Mouse (Mus musculus) neural tube, embryonic 12.5 days (tissue): ENCODE results near the gene Adar. TPM values are rescaled to one million over a fixed set of nuclear protein-coding genes. Genes with fewer than 3 reads are reported as not detected.

Source experiments
- ATAC-seq: fragments of 200-750 bp; cut with Nextera tagmentation; 2 replicates; pipeline ENCODE4 v1.8.0; 2017; ENCODE audit warnings: low read depth, mild to moderate bottlenecking, moderate TSS enrichment, moderate library complexity; ENCODE audit not compliant: low FRiP score
- H3K27ac ChIP-seq: fragments of 300-500 bp; sonication (generic); 2 replicates; pipeline ENCODE4 v1.5.1; 2016
- H3K27me3 ChIP-seq: fragments of 300-500 bp; sonication (generic); replicated peaks from 2 replicates; pipeline ENCODE4 v1.6.1; 2016; ENCODE audit warnings: mild to moderate bottlenecking
- H3K36me3 ChIP-seq: fragments of 300-500 bp; sonication (generic); 2 replicates; pipeline ENCODE4 v1.6.1; 2016; ENCODE audit warnings: mild to moderate bottlenecking
- H3K4me1 ChIP-seq: fragments of 300-500 bp; sonication (generic); 2 replicates; pipeline ENCODE4 v1.6.1; 2016
- H3K4me2 ChIP-seq: fragments of 300-500 bp; sonication (generic); replicated peaks from 2 replicates; pipeline ENCODE4 v1.6.1; 2016; ENCODE audit warnings: mild to moderate bottlenecking
- H3K4me3 ChIP-seq: fragments of 300-500 bp; sonication (generic); 2 replicates; pipeline ENCODE4 v1.5.1; 2016
- H3K9ac ChIP-seq: fragments of 300-500 bp; sonication (generic); 2 replicates; pipeline ENCODE4 v1.6.1; 2016; ENCODE audit warnings: mild to moderate bottlenecking
- H3K9me3 ChIP-seq: fragments of 300-500 bp; sonication (generic); 2 replicates; pipeline ENCODE4 v1.6.1; 2016; ENCODE audit warnings: mild to moderate bottlenecking
- WGBS: fragments of 180-500 bp; shearing (Covaris S2); methylation state at CpG from one replicate; pipeline ENCODE4 v1.1.7; 2016; 5-methylcytosine and 5-hydroxymethylcytosine counted together
- polyA plus RNA-seq: library from polyadenylated mRNA; unstranded; fragments of >200 nt; fragmentation: Nextera tagmentation; extraction: Ambion mirVana; gene quantifications from 2 replicates; pipeline ENCODE4 v1.2.1, GENCODE M21; 2016

Adar gene
- polyA plus RNA-seq = 17.8 and 21.7 TPM in 2 replicates

GRCm38 (mm10) chr3:89714359-89715206 lies at the start of gene Adar:
TSS of gene Adar (plus strand) at chr3:89715022.
- Histone ChIP-seq H3K4me3 (peak within 1 kb of the TSS; percentile 96), H3K27me3 (no peaks in the 10 kb centered on the region)
- 6% methylated on average over 28 of the region's 28 CpGs for WGBS

GRCm38 (mm10) chr3:89667131-89667530 lies 47.7 kb upstream of the Adar start:
- Histone ChIP-seq H3K9ac (no peak overlapping the region), H3K27ac (no peak overlapping the region), H3K4me2 (no peak overlapping the region), H3K27me3 (no peaks in the 10 kb centered on the region), H3K9me3 (no peaks in the 10 kb centered on the region), H3K36me3 (no peaks in the 10 kb centered on the region), H3K4me3 (no peak overlapping the region), H3K4me1 (peaks cover 21% of the 10 kb centered on the region)
- no peak for ATAC-seq
- 37% methylated on average over 11 of the region's 11 CpGs for WGBS

More at GRCm38 (mm10) chr3:89714359-89715206, at the start of gene Adar:
- Histone ChIP-seq H3K36me3 (no peaks in the 10 kb centered on the region), H3K9ac (peak within 1 kb of the TSS; percentile 94), H3K27ac (peak within 1 kb of the TSS; percentile 74), H3K9me3 (no peaks in the 10 kb centered on the region), H3K4me2 (peak within 1 kb of the TSS; percentile 85), H3K4me1 (peaks cover 14% of the 10 kb centered on the region; the same call in 1 of the 2 replicates)
- peak; percentile 87 for ATAC-seq

DNA sequence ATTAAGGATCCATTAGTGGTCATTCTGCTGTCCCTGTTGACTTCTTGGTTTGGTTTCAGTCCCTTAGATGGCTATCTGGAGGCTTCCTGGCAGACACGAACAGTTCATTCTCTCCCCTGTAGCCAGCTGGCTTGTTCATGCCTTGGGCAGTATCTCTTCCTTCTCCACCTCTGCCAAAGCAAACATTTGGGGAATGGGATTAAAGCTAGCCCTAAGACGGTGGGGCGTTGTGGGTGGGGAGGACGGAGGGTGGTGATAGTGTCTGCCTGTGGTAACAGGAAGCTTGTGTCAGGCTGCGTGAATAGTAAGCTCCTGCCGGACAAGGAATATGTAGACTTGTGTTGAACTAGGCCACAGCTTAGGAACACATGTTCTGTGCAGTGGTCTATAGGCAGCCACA lies 43.5 kb upstream of the Adar start:
- peaks cover 4% of the 10 kb centered on the region; the same call in 1 of the 2 replicates for H3K4me1 ChIP-seq
- no peaks in the 10 kb centered on the region for H3K36me3 ChIP-seq
- H3K4me3 ChIP-seq = no peak overlapping the region
- no peak overlapping the region for H3K27ac ChIP-seq
- no peak for ATAC-seq
- no peak overlapping the region for H3K9ac ChIP-seq
- WGBS = 82% methylated on average over 6 of the region's 6 CpGs
- no peaks in the 10 kb centered on the region for H3K27me3 ChIP-seq
- no peaks in the 10 kb centered on the region for H3K9me3 ChIP-seq
- H3K4me2 ChIP-seq = no peak overlapping the region

- Histone ChIP-seq H3K4me2 (no peak overlapping the region), H3K4me3 (no peak overlapping the region)
- ATAC-seq = no peak
These were observed 42.1 kb upstream of the Adar start for GRCm38 (mm10) chr3:89672573-89673317.

DNA sequence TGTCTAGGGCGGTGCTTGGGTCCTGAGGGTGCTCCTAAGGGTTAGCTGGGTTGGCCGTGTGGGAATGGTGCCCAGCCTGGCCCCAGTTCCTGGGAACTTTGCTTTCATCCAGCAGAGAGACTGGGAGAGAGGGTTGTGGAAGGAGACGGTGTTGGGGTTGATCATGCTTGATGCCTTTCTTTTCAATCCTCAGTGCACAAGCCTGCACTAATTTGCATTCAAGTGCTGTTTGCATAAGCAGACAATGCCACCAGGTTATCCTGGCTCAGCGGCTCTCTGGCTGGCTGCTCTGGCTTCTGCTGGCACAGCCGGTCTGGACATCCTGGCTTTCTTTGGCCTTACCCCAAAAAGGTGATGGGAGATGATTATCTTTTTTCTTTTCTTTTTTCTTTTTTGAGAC lies 37.2 kb upstream of the Adar start:
- no peak for ATAC-seq
- no peak overlapping the region for H3K4me3 ChIP-seq
- no peak overlapping the region for H3K27ac ChIP-seq
- H3K27me3 ChIP-seq = 0 out of 2 replicates have a peak, but pooled peaks cover 6% of the 10 kb centered on the region
- no peaks in the 10 kb centered on the region; the same call in 1 of the 2 replicates for H3K4me1 ChIP-seq
- WGBS = 52% methylated on average over 5 of the region's 5 CpGs
- no peaks in the 10 kb centered on the region for H3K9me3 ChIP-seq
- H3K4me2 ChIP-seq = no peak overlapping the region
- H3K9ac ChIP-seq = no peak overlapping the region
- H3K36me3 ChIP-seq = no peaks in the 10 kb centered on the region

More at GRCm38 (mm10) chr3:89672573-89673317, 42.1 kb upstream of the Adar start:
- no peaks in the 10 kb centered on the region for H3K27me3 ChIP-seq
- H3K36me3 ChIP-seq = no peaks in the 10 kb centered on the region
- H3K27ac ChIP-seq = no peak overlapping the region
- H3K9ac ChIP-seq = no peak overlapping the region
- no peaks in the 10 kb centered on the region for H3K9me3 ChIP-seq
- 88% methylated on average over 12 of the region's 12 CpGs for WGBS
- H3K4me1 ChIP-seq = no peaks in the 10 kb centered on the region

DNA sequence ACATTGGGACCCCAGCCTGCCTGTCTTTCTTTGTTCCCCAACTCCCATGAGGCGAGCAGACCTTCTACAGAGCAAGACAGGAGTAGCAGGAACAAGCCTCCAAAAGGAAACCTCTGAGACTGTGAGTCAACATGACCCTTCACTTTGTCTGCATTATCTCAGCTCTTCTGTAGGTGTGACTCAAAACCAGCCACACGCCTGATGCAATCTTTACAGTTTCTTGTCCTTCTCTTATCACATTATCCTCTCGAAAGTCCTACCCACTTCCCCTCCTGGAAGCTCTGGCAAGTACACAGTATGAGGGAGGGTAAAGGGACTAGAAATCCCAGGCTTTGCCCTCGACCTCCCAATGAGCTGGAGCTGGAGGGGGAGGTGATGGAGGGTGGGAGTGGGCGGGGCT lies 28.8 kb upstream of the Adar start:
- Histone ChIP-seq H3K36me3 (no peaks in the 10 kb centered on the region), H3K4me2 (no peak overlapping the region), H3K4me3 (no peak overlapping the region), H3K27me3 (0 out of 2 replicates have a peak, but pooled peaks cover 6% of the 10 kb centered on the region), H3K4me1 (no peaks in the 10 kb centered on the region; the same call in 1 of the 2 replicates), H3K9me3 (no peaks in the 10 kb centered on the region), H3K9ac (no peak overlapping the region), H3K27ac (no peak overlapping the region)
- 52% methylated on average over 5 of the region's 5 CpGs for WGBS
- ATAC-seq = no peak

- WGBS = 6% methylated on average over 25 of the region's 25 CpGs
- peak overlapping the region; percentile 48 for H3K4me3 ChIP-seq
These were observed 25.9 kb upstream of the Adar start for GRCm38 (mm10) chr3:89688694-89689581.

GRCm38 (mm10) chr3:89691776-89692175 lies 23.0 kb upstream of the Adar start:
- Histone ChIP-seq H3K4me2 (no peak overlapping the region), H3K36me3 (no peaks in the 10 kb centered on the region), H3K4me3 (no peak overlapping the region), H3K27me3 (no peaks in the 10 kb centered on the region), H3K27ac (no peak overlapping the region), H3K9ac (no peak overlapping the region), H3K9me3 (peaks cover 11% of the 10 kb centered on the region; the same call in 1 of the 2 replicates), H3K4me1 (no peaks in the 10 kb centered on the region)
- WGBS = 77% methylated on average over 9 of the region's 9 CpGs
- ATAC-seq = no peak

More at GRCm38 (mm10) chr3:89688694-89689581, 25.9 kb upstream of the Adar start:
- Histone ChIP-seq H3K27me3 (no peaks in the 10 kb centered on the region), H3K9ac (peak overlapping the region; percentile 67), H3K9me3 (peaks cover 10% of the 10 kb centered on the region; the same call in 1 of the 2 replicates), H3K4me1 (no peaks in the 10 kb centered on the region), H3K36me3 (no peaks in the 10 kb centered on the region), H3K27ac (no peak overlapping the region), H3K4me2 (peak overlapping the region; percentile 72)
- peak; percentile 84 for ATAC-seq

GRCm38 (mm10) chr3:89696152-89696821 lies 18.5 kb upstream of the Adar start:
- no peak overlapping the region for H3K4me3 ChIP-seq
- ATAC-seq = no peak
- no peaks in the 10 kb centered on the region; the same call in 1 of the 2 replicates for H3K4me1 ChIP-seq
- H3K36me3 ChIP-seq = no peaks in the 10 kb centered on the region
- H3K27ac ChIP-seq = no peak overlapping the region
- no peak overlapping the region for H3K4me2 ChIP-seq
- H3K27me3 ChIP-seq = no peaks in the 10 kb centered on the region
- H3K9me3 ChIP-seq = peaks cover 11% of the 10 kb centered on the region; the same call in 1 of the 2 replicates
- no peak overlapping the region for H3K9ac ChIP-seq
- 86% methylated on average over 12 of the region's 12 CpGs for WGBS

DNA sequence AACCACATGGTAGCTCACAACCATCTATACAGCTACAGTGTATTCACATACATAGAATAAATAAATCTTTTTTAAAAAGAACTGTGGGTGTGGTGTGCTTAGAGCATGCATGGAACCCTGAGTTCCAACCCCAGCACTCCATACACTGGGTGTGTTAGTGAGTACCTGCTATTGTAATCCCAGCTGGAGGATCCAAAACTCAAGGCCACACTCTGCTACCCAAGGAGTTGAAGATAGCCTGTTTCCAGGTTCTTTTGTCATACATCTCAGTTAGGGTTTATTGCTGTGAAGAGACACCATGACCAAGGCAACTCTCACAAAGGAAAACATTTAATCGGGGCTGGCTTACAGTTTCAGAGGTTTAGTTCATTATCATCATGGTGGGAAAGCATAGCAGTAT lies 15.9 kb upstream of the Adar start:
- no peaks in the 10 kb centered on the region; the same call in 1 of the 2 replicates for H3K4me1 ChIP-seq
- no peaks in the 10 kb centered on the region for H3K36me3 ChIP-seq
- 77% methylated on average over 1 of the region's 1 CpGs for WGBS
- H3K9me3 ChIP-seq = peaks cover under 1% of the 10 kb centered on the region; the same call in 1 of the 2 replicates
- H3K27me3 ChIP-seq = no peaks in the 10 kb centered on the region
- H3K27ac ChIP-seq = no peak overlapping the region
- no peak for ATAC-seq
- no peak overlapping the region for H3K4me3 ChIP-seq
- H3K4me2 ChIP-seq = no peak overlapping the region
- no peak overlapping the region for H3K9ac ChIP-seq

- ATAC-seq = no peak
- H3K27ac ChIP-seq = no peak overlapping the region
- no peaks in the 10 kb centered on the region for H3K9me3 ChIP-seq
- H3K4me3 ChIP-seq = no peak overlapping the region
- no peak overlapping the region for H3K4me2 ChIP-seq
- H3K4me1 ChIP-seq = no peaks in the 10 kb centered on the region; the same call in 1 of the 2 replicates
- H3K27me3 ChIP-seq = no peaks in the 10 kb centered on the region
- H3K36me3 ChIP-seq = no peaks in the 10 kb centered on the region
- WGBS = 71% methylated on average over 11 of the region's 11 CpGs
- H3K9ac ChIP-seq = no peak overlapping the region
These were observed 14.4 kb upstream of the Adar start for GRCm38 (mm10) chr3:89700461-89700860.
